Mouse (Mus musculus) ovary, adult 10 weeks (tissue): ENCODE measurements around the gene Bmt2. TPM values are rescaled to one million over a fixed set of nuclear protein-coding genes. Genes with fewer than 3 reads are reported as not detected.

Experiments used
- polyA plus RNA-seq: library from polyadenylated mRNA; stranded (reverse); fragments of 350-450 nt; fragmentation: Illumina TruSeq; extraction: RNeasy Lipid Tissue Mini Kit (QIAGEN cat#74804); gene quantifications from one replicate; pipeline ENCODE4 v1.2.3, GENCODE M21; 2014

The Bmt2 gene
- polyA plus RNA-seq: 78.0 TPM

DNA sequence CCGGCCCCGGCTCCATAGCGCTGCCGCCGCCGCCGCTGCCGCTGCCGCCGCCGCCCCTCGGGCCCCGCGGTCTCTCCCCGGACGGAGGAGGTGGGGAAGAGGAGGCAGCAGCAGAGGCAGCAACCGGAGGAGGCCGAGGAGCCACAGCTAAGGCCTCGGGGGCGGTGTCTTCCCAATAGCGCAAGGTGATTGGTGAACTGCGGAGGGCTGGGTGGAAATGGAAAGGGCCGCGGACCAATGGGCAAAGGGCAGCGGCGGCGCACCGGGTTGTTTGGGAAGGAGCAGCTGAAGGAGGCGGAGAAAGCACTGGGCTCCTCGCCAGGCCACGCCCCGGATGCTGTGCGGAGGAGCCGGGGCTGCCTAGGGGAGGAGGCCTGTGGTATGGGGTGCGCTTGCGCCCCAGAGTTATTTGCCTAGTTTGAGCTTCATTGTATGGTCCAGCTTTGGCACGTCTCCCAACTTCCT, at the start of gene Bmt2:
Gene Bmt2 (minus strand): TSS at position 149 of the 465 bp plus-strand sequence.

GRCm38 (mm10) chr6:13607621-13608493, 69.9 kb downstream of the Bmt2 start, which contains the start of gene Tmem168:
Gene Tmem168 (minus strand): TSS chr6:13608100.

Other genes starting within 250 kb of the Bmt2 start
- gene Tmem168, start 69.9 kb downstream of the Bmt2 start, polyA plus RNA-seq: 130 TPM
- gene Gpr85, start 162.0 kb upstream of the Bmt2 start, polyA plus RNA-seq: 0.63 TPM
- gene 2610001J05Rik, start 193.6 kb upstream of the Bmt2 start, polyA plus RNA-seq: 93.5 TPM